Mouse (Mus musculus) CH12.LX (cell line): ENCODE results near the gene Lyst. TPM values are rescaled to one million over a fixed set of nuclear protein-coding genes. Genes with fewer than 3 reads are reported as not detected.

Source experiments
- DNase-seq: peaks from one replicate; pipeline ENCODE4 v3.0.0-alpha.2; 2013; ENCODE audit errors: extremely low read depth
- H3K27ac ChIP-seq: 2 replicates; pipeline ENCODE4 v1.5.1; 2012; ENCODE audit warnings: low read depth, mild to moderate bottlenecking, control low read depth, moderate library complexity; ENCODE audit not compliant: insufficient read depth
- H3K27me3 ChIP-seq: replicated peaks from 2 replicates; pipeline ENCODE3; 2012; ENCODE audit warnings: inconsistent platforms
- H3K36me3 ChIP-seq, 2 experiments: replicated peaks in 1 of 2; 2 replicates each; pipeline versions ENCODE3 to v1.6.1; 2012; ENCODE audit warnings: inconsistent platforms in 1 of 2, low read length in 1 of 2, mild to moderate bottlenecking in 1 of 2, mixed read lengths in 1 of 2, moderate library complexity in 1 of 2; ENCODE audit not compliant: control insufficient read depth in 1 of 2, insufficient read depth in 1 of 2
- H3K4me1 ChIP-seq, 2 experiments: 2 replicates each; pipeline ENCODE4 v1.6.1; 2012; ENCODE audit warnings: inconsistent platforms in 1 of 2, moderate library complexity in 1 of 2; ENCODE audit not compliant: insufficient read depth in 2 of 2, control insufficient read depth in 1 of 2
- H3K4me2 ChIP-seq: 2 replicates; pipeline ENCODE4 v1.6.1; 2012; ENCODE audit warnings: low read depth, mild to moderate bottlenecking, control low read depth; ENCODE audit not compliant: poor library complexity, insufficient read depth, severe bottlenecking
- H3K4me3 ChIP-seq, 3 experiments: fragments of 150-350 bp in 1 of 3; sonication (generic) in 1 of 3; replicated peaks in 1 of 3; 2 replicates each; pipeline versions ENCODE3 to v1.5.1; 2011 to 2012; ENCODE audit warnings: low read depth in 2 of 3, low read length in 2 of 3, mild to moderate bottlenecking in 2 of 3, moderate library complexity in 2 of 3, control low read depth in 1 of 3, improper control_type of control experiment in 1 of 3, inconsistent platforms in 1 of 3, mixed read lengths in 1 of 3; ENCODE audit not compliant: poor library complexity in 1 of 3
- H3K79me2 ChIP-seq: replicated peaks from 2 replicates; pipeline ENCODE4 v1.6.1; 2012; ENCODE audit warnings: mild to moderate bottlenecking, moderate library complexity; ENCODE audit not compliant: control insufficient read depth, poor library complexity, insufficient read depth, severe bottlenecking; ENCODE audit errors: extremely low read depth
- H3K9ac ChIP-seq: 2 replicates; pipeline ENCODE4 v1.6.1; 2012; ENCODE audit warnings: low read depth, mild to moderate bottlenecking, control low read depth, moderate library complexity; ENCODE audit not compliant: insufficient read depth
- H3K9me3 ChIP-seq: replicated peaks from 2 replicates; pipeline ENCODE3; 2012; ENCODE audit warnings: low read length, inconsistent platforms, mixed read lengths
- CHD1 ChIP-seq: IDR thresholded peaks from 2 replicates; pipeline ENCODE4 v1.6.1; 2012; ENCODE audit warnings: low read depth, low read length, improper control_type of control experiment, inconsistent platforms
- CHD2 ChIP-seq: IDR thresholded peaks from 2 replicates; pipeline ENCODE4 v1.6.1; 2011; ENCODE audit warnings: low read length, improper control_type of control experiment
- CTCF ChIP-seq, 2 experiments: IDR thresholded peaks in 1 of 2; conservative IDR thresholded peaks in 1 of 2; 2 replicates each; pipeline ENCODE4 v1.5.1; 2011 to 2012; ENCODE audit warnings: low read depth in 2 of 2, low read length in 2 of 2, improper control_type of control experiment in 1 of 2, inconsistent platforms in 1 of 2, mild to moderate bottlenecking in 1 of 2, moderate library complexity in 1 of 2
- GABPA ChIP-seq: IDR thresholded peaks from 2 replicates; pipeline ENCODE4 v1.6.1; 2012; ENCODE audit warnings: low read depth, low read length, improper control_type of control experiment, inconsistent platforms; ENCODE audit not compliant: insufficient replicate concordance
- IRF4 ChIP-seq: IDR thresholded peaks from 2 replicates; pipeline ENCODE4 v1.6.1; 2014; ENCODE audit warnings: low read depth, mild to moderate bottlenecking, inconsistent platforms, low read length, improper control_type of control experiment
- JUND ChIP-seq: conservative IDR thresholded peaks from 2 replicates; pipeline ENCODE4 v1.6.1; 2011; ENCODE audit warnings: low read depth, low read length, improper control_type of control experiment
- KAT2A ChIP-seq: IDR thresholded peaks from 2 replicates; pipeline ENCODE4 v1.6.1; 2012; ENCODE audit warnings: low read length, improper control_type of control experiment, inconsistent platforms; ENCODE audit not compliant: insufficient replicate concordance
- MAZ ChIP-seq: IDR thresholded peaks from 2 replicates; pipeline ENCODE4 v1.6.1; 2012; ENCODE audit warnings: low read depth, mild to moderate bottlenecking, inconsistent platforms, low read length, improper control_type of control experiment, moderate library complexity
- MXI1 ChIP-seq: IDR thresholded peaks from 2 replicates; pipeline ENCODE4 v1.6.1; 2011; ENCODE audit warnings: mild to moderate bottlenecking, low read depth, low read length, improper control_type of control experiment
- PAX5 ChIP-seq: IDR thresholded peaks from 2 replicates; pipeline ENCODE4 v1.6.1; 2012; ENCODE audit warnings: low read length, inconsistent platforms, mixed read lengths
- SIN3A ChIP-seq: IDR thresholded peaks from 2 replicates; pipeline ENCODE4 v1.6.1; 2012; ENCODE audit warnings: low read length, improper control_type of control experiment, inconsistent platforms
- TBP ChIP-seq: conservative IDR thresholded peaks from 2 replicates; pipeline ENCODE4 v1.6.1; 2011; ENCODE audit warnings: low read depth, low read length, improper control_type of control experiment
- TCF12 ChIP-seq: IDR thresholded peaks from 2 replicates; pipeline ENCODE4 v1.6.1; 2014; ENCODE audit warnings: low read depth, mild to moderate bottlenecking, inconsistent platforms, low read length, improper control_type of control experiment
- USF1 ChIP-seq: IDR thresholded peaks from 2 replicates; pipeline ENCODE4 v1.6.1; 2014; ENCODE audit warnings: low read depth, mild to moderate bottlenecking, inconsistent platforms, low read length, improper control_type of control experiment
- USF2 ChIP-seq: conservative IDR thresholded peaks from 2 replicates; pipeline ENCODE4 v1.6.1; 2011; ENCODE audit warnings: low read depth, low read length, improper control_type of control experiment
- ZKSCAN1 ChIP-seq: IDR thresholded peaks from 2 replicates; pipeline ENCODE4 v1.6.1; 2012; ENCODE audit warnings: low read depth, inconsistent platforms, low read length, improper control_type of control experiment, borderline replicate concordance
- ZNF384 ChIP-seq: IDR thresholded peaks from 2 replicates; pipeline ENCODE4 v1.6.1; 2012; ENCODE audit warnings: low read depth, low read length, improper control_type of control experiment, inconsistent platforms
- dilution Hi-C: fragments of 300-500 bp; cut with MboI; formaldehyde crosslinking; loops from 2 replicates; pipeline ENCODE4 v1.14.3; 2020; ENCODE audit warnings: low sequenced_read_pairs; ENCODE audit not compliant: extremely low pct_unique_long_range_greater_than_20kb, extremely low pct_ligation_motif_present
- in situ Hi-C: fragments of 300-500 bp; cut with MboI; formaldehyde crosslinking; loops from 3 replicates; pipeline ENCODE4 v1.14.3; 2019; ENCODE audit warnings: low sequenced_read_pairs, low pct_ligation_motif_present, low pct_unique_long_range_greater_than_20kb, mixed read lengths
- polyA plus RNA-seq: library from polyadenylated mRNA; unstranded; fragments of >175 nt; gene quantifications from 2 replicates; pipeline ENCODE4 v1.2.1, GENCODE M21; 2012; ENCODE audit warnings: low read depth; ENCODE audit not compliant: insufficient read length
- total RNA-seq, 2 experiments: library from RNA; depleted of rRNA; stranded (reverse); fragments of 300-350 nt in 1 of 2; fragments of >200 nt in 1 of 2; gene quantifications; 2 replicates each; pipeline ENCODE4 v1.2.3; 2012 to 2014

Gene Lyst
- total and polyA plus RNA-seq, 3 experiments = 33.1 to 61.1 (median 34.8) TPM

DNA sequence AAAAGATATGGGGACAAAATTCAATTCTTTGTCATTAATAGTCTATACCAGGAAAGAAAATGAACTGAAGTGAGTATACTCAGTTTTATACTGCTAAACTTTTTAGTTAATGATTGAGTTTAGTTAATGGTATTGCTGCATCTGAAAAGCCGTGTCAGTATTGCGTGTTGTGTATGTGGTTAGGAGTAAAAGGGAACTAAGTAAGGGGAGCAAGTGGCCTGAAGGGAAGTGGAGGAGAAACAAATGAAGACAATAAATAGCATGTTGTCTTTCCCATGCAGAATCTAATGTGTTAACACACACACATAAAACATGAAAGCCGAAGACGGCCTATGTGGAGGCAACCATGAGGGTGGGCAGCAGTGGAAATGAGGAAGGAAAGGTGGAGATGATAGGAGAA lies 149.0 kb downstream of the Lyst start:
- Histone ChIP-seq H3K4me2 (no peak overlapping the region), H3K27ac (no peak overlapping the region), H3K79me2 (no peaks in the 10 kb centered on the region), H3K27me3 (no peaks in the 10 kb centered on the region)
- no peak for DNase-seq
- no peak for TF ChIP-seq PAX5
- no peak for TF ChIP-seq USF2
- no peak for TF ChIP-seq TBP
- TF ChIP-seq KAT2A = no peak
- TF ChIP-seq ZKSCAN1 = no peak
- TF ChIP-seq JUND = no peak
- TF ChIP-seq SIN3A = no peak
- no peak for TF ChIP-seq MAZ
- TF ChIP-seq, all 38 proteins: peak for 0
- Histone ChIP-seq H3K4me3 (no peak overlapping the region), H3K36me3 (peaks cover 42 to 60% of the 10 kb centered on the region in 2 experiments), H3K9ac (no peak overlapping the region), H3K9me3 (no peaks in the 10 kb centered on the region), H3K4me1 (peaks cover 0 to 5% of the 10 kb centered on the region in 2 experiments; a peak in 1 of 4 replicates)
- dilution Hi-C loops (no loop called here), in situ Hi-C loops (no loop called here)

DNA sequence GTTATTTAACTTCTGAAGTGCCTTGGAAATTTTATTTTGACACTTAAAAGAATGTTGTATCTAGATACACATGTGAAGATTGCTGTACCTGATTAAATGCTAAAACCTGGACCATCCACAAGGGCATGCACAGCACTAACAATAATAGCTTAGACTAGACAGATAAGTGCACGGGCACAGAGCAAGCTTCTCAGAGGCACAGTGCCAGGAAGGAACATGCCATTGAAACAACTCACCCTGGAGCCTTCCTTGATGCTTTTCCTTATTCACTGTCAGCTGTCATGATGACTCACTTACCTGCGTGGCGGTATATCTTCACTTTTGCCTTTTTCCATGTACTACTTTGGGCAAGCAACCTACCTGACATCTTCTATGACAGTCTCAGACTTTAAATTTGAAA lies 155.7 kb downstream of the Lyst start:
- H3K27ac ChIP-seq = no peak overlapping the region
- H3K4me2 ChIP-seq = no peak overlapping the region
- in situ Hi-C loops (no loop called here), dilution Hi-C loops (no loop called here)
- no peak overlapping the region for H3K9ac ChIP-seq
- peaks cover 3% of the 10 kb centered on the region for H3K9me3 ChIP-seq
- peaks cover 58 to 93% of the 10 kb centered on the region in 2 experiments for H3K36me3 ChIP-seq
- H3K4me1 ChIP-seq = no peaks in the 10 kb centered on the region
- H3K79me2 ChIP-seq = no peaks in the 10 kb centered on the region
- DNase-seq = no peak
- no peaks in the 10 kb centered on the region for H3K27me3 ChIP-seq
- no peak for TF ChIP-seq CHD2
- no peak for TF ChIP-seq IRF4
- TF ChIP-seq ZNF384 = no peak
- TF ChIP-seq PAX5 = no peak
- no peak for TF ChIP-seq GABPA
- TF ChIP-seq MXI1 = no peak
- TF ChIP-seq CHD1 = no peak
- no peak for TF ChIP-seq USF1
- TF ChIP-seq KAT2A = no peak
- no peak for TF ChIP-seq MAZ
- no peak for TF ChIP-seq TCF12
- TF ChIP-seq CTCF (conservative IDR thresholded peaks at IDR 0.05 in 1 of 2, IDR thresholded peaks at IDR 0.05 in 1 of 2; ENCODE audit: low read depth in 2 of 2, low read length in 2 of 2) = no peak
- H3K4me3 ChIP-seq = no peak overlapping the region
